Mouse (Mus musculus): ENCODE data around the gene Plxdc1.

- TF ChIP-seq GATA1 (IDR thresholded peaks at IDR 0.05; ENCODE audit: borderline replicate concordance, low read length) (no peak), GATA2 (IDR thresholded peaks at IDR 0.05; ENCODE audit: borderline replicate concordance, low read depth, low read length) (no peak), CTCF (IDR thresholded peaks at IDR 0.05; ENCODE audit: low read depth, low read length) (no peak)
Measured at GRCm38 (mm10) chr11:97979824-97980495, 6.3 kb downstream of the Plxdc1 start.

All from G1E (cell line).